Mouse (Mus musculus) liver, postnatal 0 days (tissue): ENCODE data around the gene Cog1.

Experiments used
- CTCF ChIP-seq: sonication (generic); IDR thresholded peaks from 2 replicates; pipeline ENCODE4 v1.5.1; 2016; ENCODE audit warnings: antibody characterized with exemption, low read depth
- EP300 ChIP-seq: IDR thresholded peaks from 2 replicates; pipeline ENCODE4 v1.6.1; 2016; ENCODE audit warnings: antibody characterized with exemption, low read depth, mild to moderate bottlenecking

GRCm38 (mm10) chr11:113690506-113690905 lies 41.5 kb downstream of the Cog1 start:
- TF ChIP-seq CTCF (no peak), EP300 (no peak)
